Mouse (Mus musculus): ENCODE data around the gene Atp1b1.

DNA sequence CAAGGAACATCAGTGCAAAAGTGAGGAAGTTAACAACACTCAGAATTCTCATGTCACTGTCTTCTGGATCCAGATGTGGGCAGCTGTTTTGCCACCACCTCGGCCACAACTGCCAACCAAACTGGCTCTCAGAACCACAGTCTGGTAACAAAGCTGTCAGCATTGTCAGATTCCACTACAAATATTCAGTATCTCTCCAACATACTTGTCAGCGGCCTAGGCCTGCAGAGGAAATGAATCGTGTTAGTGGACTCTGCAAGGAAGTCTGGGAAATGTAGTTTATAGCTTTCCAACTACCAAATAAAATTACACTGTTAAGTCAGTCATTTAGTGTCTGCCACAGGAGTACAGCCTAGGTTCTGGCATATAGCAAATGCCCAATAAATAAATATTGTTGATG, 40.6 kb downstream of the Atp1b1 start:
- no peak for TF ChIP-seq JUND (IDR thresholded peaks at IDR 0.05; ENCODE audit: low read depth, low read length)
- no peak for TF ChIP-seq CTCF (IDR thresholded peaks at IDR 0.05 in 2 of 3, conservative IDR thresholded peaks at IDR 0.05 in 1 of 3; ENCODE audit: control insufficient read depth in 1 of 3, insufficient read depth in 1 of 3, low read depth in 2 of 3, low read length in 3 of 3, poor library complexity in 1 of 3, severe bottlenecking in 1 of 3)
- TF ChIP-seq ZNF384 (IDR thresholded peaks at IDR 0.05; ENCODE audit: low read depth, low read length), result no peak
- TF ChIP-seq GATA1 (IDR thresholded peaks at IDR 0.05; ENCODE audit: low read depth, low read length), result no peak
- TF ChIP-seq MXI1 (IDR thresholded peaks at IDR 0.05; ENCODE audit: low read depth, low read length), result no peak
- no peak for TF ChIP-seq POLR2A (IDR thresholded peaks at IDR 0.05; ENCODE audit: control insufficient read depth in 1 of 2, insufficient read depth in 1 of 2, low read depth in 1 of 2, low read length in 2 of 2, poor library complexity in 1 of 2)
- TF ChIP-seq MAFK (IDR thresholded peaks at IDR 0.05; ENCODE audit: borderline replicate concordance, low read depth, low read length), result no peak
- TF ChIP-seq SIN3A (IDR thresholded peaks at IDR 0.05; ENCODE audit: low read length), result no peak
- no peak for TF ChIP-seq USF1 (IDR thresholded peaks at IDR 0.05; ENCODE audit: low read depth, low read length)
- no peak for TF ChIP-seq E2F4 (IDR thresholded peaks at IDR 0.05; ENCODE audit: borderline replicate concordance, low read depth, low read length)
- no peak for TF ChIP-seq NRF1 (IDR thresholded peaks at IDR 0.05; ENCODE audit: insufficient read depth, low read depth, low read length, poor library complexity, severe bottlenecking)

All from MEL (cell line).